Mouse (Mus musculus): ENCODE measurements around the gene Camk1g.

Camk1g gene

GRCm38 (mm10) chr1:193376478-193377134, 6.5 kb upstream of the Camk1g start:
- DNase-seq (ENCODE audit: low read depth, low spot score), result peak; percentile 73

GRCm38 (mm10) chr1:193373906-193374413, 3.9 kb upstream of the Camk1g start:
- peak; percentile 44 for DNase-seq (ENCODE audit: low read depth, low spot score)

- no peak for DNase-seq (ENCODE audit: low read depth, low spot score)
These were observed 1.0 kb downstream of the Camk1g start for GRCm38 (mm10) chr1:193369091-193369490.

GRCm38 (mm10) chr1:193368055-193368454, 2.0 kb downstream of the Camk1g start:
- no peak for DNase-seq (ENCODE audit: low read depth, low spot score)

- DNase-seq (ENCODE audit: low read depth, low spot score), result peak; percentile 66
These were observed 6.3 kb downstream of the Camk1g start for GRCm38 (mm10) chr1:193363801-193364231.

GRCm38 (mm10) chr1:193362078-193362477, 8.0 kb downstream of the Camk1g start:
- no peak for DNase-seq (ENCODE audit: low read depth, low spot score)

- no peak for DNase-seq (ENCODE audit: low read depth, low spot score)
These were observed 8.9 kb downstream of the Camk1g start for GRCm38 (mm10) chr1:193361181-193361580.

GRCm38 (mm10) chr1:193359199-193359598, 10.9 kb downstream of the Camk1g start:
- no peak for DNase-seq (ENCODE audit: low read depth, low spot score)

- DNase-seq (ENCODE audit: low read depth, low spot score), result no peak
These were observed 18.5 kb downstream of the Camk1g start for GRCm38 (mm10) chr1:193351583-193351982.

- no peak for DNase-seq (ENCODE audit: low read depth, low spot score)
These were observed 19.6 kb downstream of the Camk1g start for GRCm38 (mm10) chr1:193350546-193350801.

- no peak for DNase-seq (ENCODE audit: low read depth, low spot score)
These were observed 20.2 kb downstream of the Camk1g start for GRCm38 (mm10) chr1:193349702-193350545.

- DNase-seq (ENCODE audit: low read depth, low spot score), result no peak
These were observed 21.7 kb downstream of the Camk1g start for GRCm38 (mm10) chr1:193348261-193348962.

- DNase-seq (ENCODE audit: low read depth, low spot score), result no peak
These were observed 23.2 kb downstream of the Camk1g start for GRCm38 (mm10) chr1:193346908-193347307.

GRCm38 (mm10) chr1:193344976-193345375, 25.1 kb downstream of the Camk1g start:
- DNase-seq (ENCODE audit: low read depth, low spot score), result no peak

GRCm38 (mm10) chr1:193343853-193344252, 26.2 kb downstream of the Camk1g start:
- no peak for DNase-seq (ENCODE audit: low read depth, low spot score)

GRCm38 (mm10) chr1:193342198-193342946, 27.7 kb downstream of the Camk1g start:
- DNase-seq (ENCODE audit: low read depth, low spot score), result no peak

- DNase-seq (ENCODE audit: low read depth, low spot score), result no peak
These were observed 31.6 kb downstream of the Camk1g start for GRCm38 (mm10) chr1:193338363-193338995.

- DNase-seq (ENCODE audit: low read depth, low spot score), result no peak
These were observed 32.2 kb downstream of the Camk1g start for GRCm38 (mm10) chr1:193337787-193338310.

GRCm38 (mm10) chr1:193337018-193337321, 33.1 kb downstream of the Camk1g start:
- DNase-seq (ENCODE audit: low read depth, low spot score), result no peak

- no peak for DNase-seq (ENCODE audit: low read depth, low spot score)
These were observed 33.7 kb downstream of the Camk1g start for GRCm38 (mm10) chr1:193336122-193337017.

Data from ZHBTc4 (cell line).